ENCODE assay signal across 14 mouse cellular contexts in the genomic region with DNA sequence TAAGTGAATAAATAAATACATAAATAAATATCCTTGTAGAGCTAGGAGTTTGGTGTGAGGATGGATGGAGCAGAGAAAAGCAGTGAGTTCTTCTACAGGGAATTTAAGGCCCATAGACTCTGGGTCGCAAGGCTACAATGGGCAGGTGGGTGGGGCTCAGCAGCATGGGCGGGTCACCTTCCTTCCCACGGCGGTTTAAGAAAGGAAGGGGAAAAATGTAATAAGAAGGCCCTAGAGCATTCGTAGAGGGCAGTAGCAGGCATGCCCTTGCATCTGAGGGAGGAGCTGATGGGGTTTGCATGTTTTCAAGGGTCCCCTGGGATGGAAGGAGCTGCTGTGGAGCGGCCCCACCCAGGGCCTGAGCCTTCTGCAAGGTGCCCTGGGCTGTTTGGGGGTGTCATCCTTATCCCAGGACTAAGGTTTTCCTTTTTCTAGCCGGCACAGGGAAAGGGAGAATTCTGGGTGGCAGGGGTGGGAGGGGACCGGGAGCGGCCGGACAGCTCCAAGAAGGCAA. TPM values are rescaled to one million over a fixed set of nuclear protein-coding genes. Genes with fewer than 3 reads are reported as not detected.
A peak's percentile ranks its signal among the peaks of the same experiment; 100 is the strongest.
DNase-seq lines count a peak whose midpoint lies in the region; ATAC-seq and TF ChIP-seq lines count a peak whose summit lies in the region.
"Had no signal": no experiment of that assay in that cellular context is flagged by ENCODE, and none has a peak within 500 bp of the region (broad histone marks: within the 10 kb centered on the region; RNA-seq: fewer than 3 reads in every experiment).

No protein-coding gene starts in this region.

- no peaks in the 10 kb centered on the region for H3K9me3 ChIP-seq in kidney, embryonic 14.5 days (ENCODE audit: control insufficient read depth, low read length)
- H3K9me3 ChIP-seq in embryonic facial prominence, embryonic 13.5 days: no peaks in the 10 kb centered on the region
- H3K9me3 ChIP-seq in hindbrain, embryonic 13.5 days: no peaks in the 10 kb centered on the region
- no peaks in the 10 kb centered on the region for H3K9me3 ChIP-seq in midbrain, postnatal 0 days (ENCODE audit: low read length)

- DNase-seq in kidney, adult 2 months: no peak
- no peak for DNase-seq in midbrain, postnatal 0 days (ENCODE audit: low spot score)
- DNase-seq in adrenal gland, postnatal 25 days: no peak
- no peak for DNase-seq in thymus, postnatal 0 days (ENCODE audit: low spot score)
- DNase-seq in spleen, postnatal 10 days (ENCODE audit: low spot score in 2 of 2): no peak
- DNase-seq: adrenal gland, postnatal 10 days; cerebellum, adult 2 months; spleen, adult 18-20 months; thymus, postnatal 36 days had no signal

- H3K4me3 ChIP-seq in kidney, embryonic 14.5 days (ENCODE audit: low read length): peak overlapping the region; percentile 34
- H3K4me3 ChIP-seq in kidney, adult 2 months (ENCODE audit: insufficient read depth, low read depth, low read length): no peak overlapping the region
- peak overlapping the region; percentile 14 for H3K4me3 ChIP-seq in embryonic facial prominence, embryonic 13.5 days
- peak overlapping the region; percentile 42 for H3K4me3 ChIP-seq in hindbrain, embryonic 13.5 days
- H3K4me3 ChIP-seq in midbrain, postnatal 0 days (ENCODE audit: low read depth, low read length): peak overlapping the region; percentile 36; the same call in 1 of the 2 replicates

- H3K27me3 ChIP-seq in kidney, embryonic 14.5 days (ENCODE audit: control insufficient read depth, insufficient read depth, low read length): peaks cover 9% of the 10 kb centered on the region
- H3K27me3 ChIP-seq in kidney, adult 2 months (replicated peaks; ENCODE audit: control insufficient read depth, insufficient read depth, low read length): 0 out of 2 replicates have a peak, but pooled peaks cover 2% of the 10 kb centered on the region
- H3K27me3 ChIP-seq in embryonic facial prominence, embryonic 13.5 days: peaks cover 70% of the 10 kb centered on the region
- H3K27me3 ChIP-seq in hindbrain, embryonic 13.5 days: no peaks in the 10 kb centered on the region
- no peaks in the 10 kb centered on the region for H3K27me3 ChIP-seq in midbrain, postnatal 0 days (ENCODE audit: insufficient read depth, low read length)

- peaks cover 22% of the 10 kb centered on the region for H3K4me1 ChIP-seq in kidney, embryonic 14.5 days (ENCODE audit: control insufficient read depth, insufficient read depth, low read length)
- peaks cover 4% of the 10 kb centered on the region; the same call in 1 of the 2 replicates for H3K4me1 ChIP-seq in kidney, adult 2 months (ENCODE audit: control insufficient read depth, insufficient read depth, low read length)
- H3K4me1 ChIP-seq in embryonic facial prominence, embryonic 13.5 days: peaks cover 35% of the 10 kb centered on the region
- H3K4me1 ChIP-seq in hindbrain, embryonic 13.5 days (replicated peaks): peaks cover 74% of the 10 kb centered on the region
- H3K4me1 ChIP-seq in midbrain, postnatal 0 days (ENCODE audit: insufficient read depth, low read length): no peaks in the 10 kb centered on the region

- WGBS in kidney, embryonic 14.5 days: 6% methylated on average over 10 of the region's 10 CpGs
- 26% methylated on average over 10 of the region's 10 CpGs for WGBS in kidney, adult 2 months
- WGBS in embryonic facial prominence, embryonic 13.5 days: 5% methylated on average over 10 of the region's 10 CpGs
- 8% methylated on average over 10 of the region's 10 CpGs for WGBS in hindbrain, embryonic 13.5 days
- 19% methylated on average over 10 of the region's 10 CpGs for WGBS in midbrain, postnatal 0 days

- H3K27ac ChIP-seq in kidney, embryonic 14.5 days (ENCODE audit: low read depth, low read length): no peak overlapping the region
- H3K27ac ChIP-seq in kidney, adult 2 months (ENCODE audit: insufficient read depth, low read depth, low read length): no peak overlapping the region
- H3K27ac ChIP-seq in embryonic facial prominence, embryonic 13.5 days: no peak overlapping the region
- H3K27ac ChIP-seq in hindbrain, embryonic 13.5 days: no peak overlapping the region
- no peak overlapping the region for H3K27ac ChIP-seq in midbrain, postnatal 0 days (ENCODE audit: low read depth, low read length)

- ATAC-seq in kidney, embryonic 14.5 days (ENCODE audit: low FRiP score, low TSS enrichment): no peak
- ATAC-seq in embryonic facial prominence, embryonic 13.5 days (ENCODE audit: insufficient number of reproducible peaks, insufficient read depth, low FRiP score, low TSS enrichment, low read depth): no peak
- ATAC-seq in hindbrain, embryonic 13.5 days (ENCODE audit: low FRiP score): no peak
- no peak for ATAC-seq in midbrain, postnatal 0 days (ENCODE audit: low FRiP score)

- H3K9ac ChIP-seq in kidney, embryonic 14.5 days (ENCODE audit: low read depth, low read length): no peak overlapping the region
- H3K9ac ChIP-seq in embryonic facial prominence, embryonic 13.5 days: no peak overlapping the region
- H3K9ac ChIP-seq in hindbrain, embryonic 13.5 days: peak overlapping the region; percentile 65; the same call in 1 of the 2 replicates
- no peak overlapping the region for H3K9ac ChIP-seq in midbrain, postnatal 0 days (replicated peaks; ENCODE audit: low read length, poor library complexity, severe bottlenecking)

- no peak for TF ChIP-seq CTCF in kidney, adult 2 months (conservative IDR thresholded peaks at IDR 0.05; ENCODE audit: insufficient read depth, insufficient read length, low read depth, low read length)
- no peak for TF ChIP-seq CTCF in midbrain, postnatal 0 days (IDR thresholded peaks at IDR 0.05)

- no peak for TF ChIP-seq POLR2A in kidney, adult 2 months (IDR thresholded peaks at IDR 0.05; ENCODE audit: low read depth, low read length)

- no peaks in the 10 kb centered on the region for H3K36me3 ChIP-seq in kidney, embryonic 14.5 days (ENCODE audit: control insufficient read depth, insufficient read depth, low read length)
- no peaks in the 10 kb centered on the region for H3K36me3 ChIP-seq in kidney, adult 2 months (ENCODE audit: control insufficient read depth, insufficient read depth, low read length)
- H3K36me3 ChIP-seq in embryonic facial prominence, embryonic 13.5 days: no peaks in the 10 kb centered on the region
- H3K36me3 ChIP-seq in hindbrain, embryonic 13.5 days: no peaks in the 10 kb centered on the region
- no peaks in the 10 kb centered on the region for H3K36me3 ChIP-seq in midbrain, postnatal 0 days (ENCODE audit: insufficient read depth, low read length)

- peak overlapping the region; percentile 69 for H3K4me2 ChIP-seq in kidney, embryonic 14.5 days (replicated peaks; ENCODE audit: low read depth, low read length)
- H3K4me2 ChIP-seq in embryonic facial prominence, embryonic 13.5 days: peak overlapping the region; percentile 73
- peak overlapping the region; percentile 72 for H3K4me2 ChIP-seq in hindbrain, embryonic 13.5 days
- H3K4me2 ChIP-seq in midbrain, postnatal 0 days (ENCODE audit: low read depth, low read length, poor library complexity, severe bottlenecking): peak overlapping the region; percentile 75; the same call in 1 of the 2 replicates

RNA-seq across cellular contexts. Expression of a gene that starts 4.5 kb away (rescaled TPM):
- not detected in 2 replicates for polyA plus RNA-seq in kidney, embryonic 14.5 days (2014; fragmentation: Nextera tagmentation; extraction: Ambion mirVana)
- polyA plus RNA-seq in kidney, adult 2 months (2012; rRNA removed): not detected in 2 replicates
- 0.66 and 1.5 TPM in 2 replicates for polyA plus RNA-seq in embryonic facial prominence, embryonic 13.5 days (2015; fragmentation: Nextera tagmentation; extraction: Ambion mirVana)
- polyA plus RNA-seq in hindbrain, embryonic 13.5 days (2015; fragmentation: Nextera tagmentation; extraction: Ambion mirVana): 8.1 and 9.8 TPM in 2 replicates
- total RNA-seq in midbrain, postnatal 0 days (2014; rRNA removed): 0.38 and 3.6 TPM in 2 replicates
- 0.12 TPM in 1 of 2 replicates, not detected in the other for polyA plus RNA-seq in midbrain, postnatal 0 days (2015; fragmentation: Nextera tagmentation; extraction: Ambion mirVana)
- total RNA-seq in adrenal gland, postnatal 25 days (2021): not detected in 2 replicates
- polyA plus RNA-seq in thymus, postnatal 0 days (2015; fragmentation: Nextera tagmentation; extraction: Ambion mirVana): not detected in 2 replicates
- total RNA-seq: MEL had no signal
- polyA plus RNA-seq: lung, embryonic 16.5 days had no signal

RNA-seq across cellular contexts. Expression of a gene that starts 24.6 kb away (rescaled TPM):
- 18.2 and 19.0 TPM in 2 replicates for polyA plus RNA-seq in kidney, embryonic 14.5 days (2014; fragmentation: Nextera tagmentation; extraction: Ambion mirVana)
- 2.9 and 3.3 TPM in 2 replicates for polyA plus RNA-seq in kidney, adult 2 months (2012; rRNA removed)
- 22.1 and 25.2 TPM in 2 replicates for polyA plus RNA-seq in embryonic facial prominence, embryonic 13.5 days (2015; fragmentation: Nextera tagmentation; extraction: Ambion mirVana)
- polyA plus RNA-seq in hindbrain, embryonic 13.5 days (2015; fragmentation: Nextera tagmentation; extraction: Ambion mirVana): 49.4 and 52.1 TPM in 2 replicates
- total RNA-seq in midbrain, postnatal 0 days (2014; rRNA removed): 85.8 and 115 TPM in 2 replicates
- polyA plus RNA-seq in midbrain, postnatal 0 days (2015; fragmentation: Nextera tagmentation; extraction: Ambion mirVana): 43.1 and 44.2 TPM in 2 replicates
- total RNA-seq in adrenal gland, postnatal 25 days (2021): 2.8 and 7.4 TPM in 2 replicates
- polyA plus RNA-seq in thymus, postnatal 0 days (2015; fragmentation: Nextera tagmentation; extraction: Ambion mirVana): 15.4 and 17.4 TPM in 2 replicates

RNA-seq across cellular contexts. Expression of a gene that starts 29.5 kb away (rescaled TPM):
- 78.1 and 194 TPM in 2 replicates for polyA plus RNA-seq in kidney, embryonic 14.5 days (2014; fragmentation: Nextera tagmentation; extraction: Ambion mirVana)
- 60.4 and 74.9 TPM in 2 replicates for polyA plus RNA-seq in kidney, adult 2 months (2012; rRNA removed)
- polyA plus RNA-seq in embryonic facial prominence, embryonic 13.5 days (2015; fragmentation: Nextera tagmentation; extraction: Ambion mirVana): 216 and 239 TPM in 2 replicates
- polyA plus RNA-seq in hindbrain, embryonic 13.5 days (2015; fragmentation: Nextera tagmentation; extraction: Ambion mirVana): 186 and 190 TPM in 2 replicates
- 207 and 225 TPM in 2 replicates for total RNA-seq in midbrain, postnatal 0 days (2014; rRNA removed)
- 149 and 155 TPM in 2 replicates for polyA plus RNA-seq in midbrain, postnatal 0 days (2015; fragmentation: Nextera tagmentation; extraction: Ambion mirVana)
- total RNA-seq in adrenal gland, postnatal 25 days (2021): 184 and 190 TPM in 2 replicates
- 115 and 123 TPM in 2 replicates for polyA plus RNA-seq in thymus, postnatal 0 days (2015; fragmentation: Nextera tagmentation; extraction: Ambion mirVana)

RNA-seq across cellular contexts. Expression of a gene that starts 29.8 kb away (rescaled TPM):
- polyA plus RNA-seq in kidney, embryonic 14.5 days (2014; fragmentation: Nextera tagmentation; extraction: Ambion mirVana): 66.5 and 136 TPM in 2 replicates
- 94.0 and 98.3 TPM in 2 replicates for polyA plus RNA-seq in kidney, adult 2 months (2012; rRNA removed)
- 103 and 106 TPM in 2 replicates for polyA plus RNA-seq in embryonic facial prominence, embryonic 13.5 days (2015; fragmentation: Nextera tagmentation; extraction: Ambion mirVana)
- polyA plus RNA-seq in hindbrain, embryonic 13.5 days (2015; fragmentation: Nextera tagmentation; extraction: Ambion mirVana): 118 and 128 TPM in 2 replicates
- total RNA-seq in midbrain, postnatal 0 days (2014; rRNA removed): 70.3 and 78.7 TPM in 2 replicates
- 93.3 and 93.7 TPM in 2 replicates for polyA plus RNA-seq in midbrain, postnatal 0 days (2015; fragmentation: Nextera tagmentation; extraction: Ambion mirVana)
- total RNA-seq in adrenal gland, postnatal 25 days (2021): 101 and 117 TPM in 2 replicates
- 69.2 and 75.0 TPM in 2 replicates for polyA plus RNA-seq in thymus, postnatal 0 days (2015; fragmentation: Nextera tagmentation; extraction: Ambion mirVana)
